Mouse (Mus musculus): Measurements from ENCODE around the gene Slc7a4. TPM values are rescaled to one million over a fixed set of nuclear protein-coding genes. Genes with fewer than 3 reads are reported as not detected.

The Slc7a4 gene
- total RNA-seq, 1 experiment from 2014 or later, result 14.9 TPM

Other genes with a start within 250 kb of the Slc7a4 start
- 28.1 and 30.2 TPM in 2 replicates for gene Snap29, start 177.2 kb downstream of the Slc7a4 start, total RNA-seq (2021)
- gene Pi4ka, start 176.9 kb downstream of the Slc7a4 start, total RNA-seq (2021), result 87.2 and 88.9 TPM in 2 replicates
- 30.2 and 33.7 TPM in 2 replicates for gene Crkl, start 131.2 kb downstream of the Slc7a4 start, total RNA-seq (2021)
- gene Aifm3, start 93.6 kb downstream of the Slc7a4 start, total RNA-seq (2021), result 9.8 and 10.2 TPM in 2 replicates
- gene Lztr1, start 74.5 kb downstream of the Slc7a4 start, total RNA-seq (2021), result 70.0 and 74.9 TPM in 2 replicates
- 40.7 and 44.1 TPM in 2 replicates for gene Thap7, start 52.1 kb downstream of the Slc7a4 start, total RNA-seq (2021)
- gene Lrrc74b, start 22.0 kb downstream of the Slc7a4 start, total RNA-seq (2021), result 0.12 TPM in 1 of 2 replicates, not detected in the other
- 0.61 and 0.76 TPM in 2 replicates for gene P2rx6, start 21.3 kb downstream of the Slc7a4 start, total RNA-seq (2021)
- 28.0 and 33.7 TPM in 2 replicates for gene Smpd4, start 36.1 kb upstream of the Slc7a4 start, total RNA-seq (2021)
- gene Ccdc74a, start 63.3 kb upstream of the Slc7a4 start, total RNA-seq (2021), result 2.5 and 3.7 TPM in 2 replicates
- gene Med15, start 149.7 kb upstream of the Slc7a4 start, total RNA-seq (2021), result 74.8 and 76.0 TPM in 2 replicates
- gene Klhl22, start 176.4 kb upstream of the Slc7a4 start, total RNA-seq (2021), result 32.3 and 49.0 TPM in 2 replicates
- 8.6 and 8.7 TPM in 2 replicates for gene Scarf2, start 214.1 kb upstream of the Slc7a4 start, total RNA-seq (2021)
- gene B830017H08Rik, start 249.9 kb upstream of the Slc7a4 start, total RNA-seq (2021), result not detected in 2 replicates